Mouse (Mus musculus) liver, embryonic 14.5 days (tissue): ENCODE results near the gene Ttc5.

Experiments
- CTCF ChIP-seq: IDR thresholded peaks from 2 replicates; pipeline ENCODE4 v1.5.1; 2016; ENCODE audit warnings: antibody characterized with exemption, low read depth, control low read depth
- EP300 ChIP-seq: IDR thresholded peaks from 2 replicates; pipeline ENCODE4 v1.6.1; 2016; ENCODE audit warnings: antibody characterized with exemption, low read depth

- TF ChIP-seq CTCF (peak; percentile 24; the same call in 1 of the 2 replicates), EP300 (no peak)
Observed at GRCm38 (mm10) chr14:50823240-50823639, 37.9 kb upstream of the Ttc5 start.
